Mouse (Mus musculus): Measurements from ENCODE around the gene Gpatch3. TPM values are rescaled to one million over a fixed set of nuclear protein-coding genes. Genes with fewer than 3 reads are reported as not detected.

Gene Gpatch3
- polyA plus RNA-seq, 1 experiment from 2014 or later = 3.8 TPM

GRCm38 (mm10) chr4:133545272-133546231 lies 29.0 kb upstream of the Gpatch3 start, which contains the start of gene Nudc:
Nudc (minus strand) TSS chr4:133545996.
- Histone ChIP-seq H3K4me3 (ENCODE audit: low read depth, low read length) (peak within 1 kb of the TSS; percentile 89), H3K4me2 (replicated peaks; ENCODE audit: low read depth) (peak within 1 kb of the TSS; percentile 78), H3K27me3 (ENCODE audit: control insufficient read depth, insufficient read depth, low read length) (no peaks in the 10 kb centered on the region), H3K9ac (ENCODE audit: low read length) (peak within 1 kb of the TSS; percentile 92), H3K4me1 (replicated peaks; ENCODE audit: control insufficient read depth, insufficient read depth) (no peaks in the 10 kb centered on the region), H3K9me3 (ENCODE audit: control insufficient read depth, low read length) (no peaks in the 10 kb centered on the region), H3K27ac (replicated peaks) (peak within 1 kb of the TSS; percentile 78), H3K36me3 (ENCODE audit: control insufficient read depth, insufficient read depth, low read length) (0 out of 2 replicates have a peak, but pooled peaks cover 2% of the 10 kb centered on the region)
- ATAC-seq (ENCODE audit: low FRiP score, low TSS enrichment) (peak; percentile 99), DNase-seq (ENCODE audit: low spot score) (peak; percentile 98)
- under 1% methylated on average over 68 of the region's 77 CpGs for WGBS
- TF ChIP-seq CTCF (IDR thresholded peaks at IDR 0.05; ENCODE audit: low read depth) (no peak), EP300 (optimal IDR thresholded peaks at IDR 0.05) (no peak)

- Histone ChIP-seq H3K27me3 (ENCODE audit: control insufficient read depth, insufficient read depth, low read length) (no peaks in the 10 kb centered on the region), H3K4me2 (replicated peaks; ENCODE audit: low read depth) (no peak overlapping the region), H3K4me3 (ENCODE audit: low read depth, low read length) (no peak overlapping the region), H3K4me1 (replicated peaks; ENCODE audit: control insufficient read depth, insufficient read depth) (no peaks in the 10 kb centered on the region), H3K36me3 (ENCODE audit: control insufficient read depth, insufficient read depth, low read length) (no peaks in the 10 kb centered on the region), H3K9ac (ENCODE audit: low read length) (no peak overlapping the region), H3K9me3 (ENCODE audit: control insufficient read depth, low read length) (no peaks in the 10 kb centered on the region), H3K27ac (replicated peaks) (no peak overlapping the region)
- TF ChIP-seq EP300 (optimal IDR thresholded peaks at IDR 0.05) (no peak), CTCF (IDR thresholded peaks at IDR 0.05; ENCODE audit: low read depth) (no peak)
- 80% methylated on average over 1 of the region's 1 CpGs for WGBS
- ATAC-seq (ENCODE audit: low FRiP score, low TSS enrichment) (no peak), DNase-seq (ENCODE audit: low spot score) (no peak)
Observed at GRCm38 (mm10) chr4:133552029-133552428, 22.5 kb upstream of the Gpatch3 start.

GRCm38 (mm10) chr4:133552768-133553447 lies 21.6 kb upstream of the Gpatch3 start, which contains the start of gene Nr0b2:
Nr0b2 (plus strand) TSS chr4:133553376.
- 40% methylated on average over 10 of the region's 10 CpGs for WGBS
- Histone ChIP-seq H3K4me3 (ENCODE audit: low read depth, low read length) (no peak within 1 kb of the TSS), H3K36me3 (ENCODE audit: control insufficient read depth, insufficient read depth, low read length) (no peaks in the 10 kb centered on the region), H3K4me1 (replicated peaks; ENCODE audit: control insufficient read depth, insufficient read depth) (no peaks in the 10 kb centered on the region), H3K27me3 (ENCODE audit: control insufficient read depth, insufficient read depth, low read length) (no peaks in the 10 kb centered on the region), H3K9ac (ENCODE audit: low read length) (no peak within 1 kb of the TSS), H3K9me3 (ENCODE audit: control insufficient read depth, low read length) (no peaks in the 10 kb centered on the region), H3K4me2 (replicated peaks; ENCODE audit: low read depth) (peak within 1 kb of the TSS; percentile 32), H3K27ac (replicated peaks) (peak within 1 kb of the TSS; percentile 71)
- no peak for TF ChIP-seq EP300 (optimal IDR thresholded peaks at IDR 0.05)
- no peak for TF ChIP-seq CTCF (IDR thresholded peaks at IDR 0.05; ENCODE audit: low read depth)
- peak; percentile 70 for DNase-seq (ENCODE audit: low spot score)
- ATAC-seq (ENCODE audit: low FRiP score, low TSS enrichment) = peak; percentile 70

GRCm38 (mm10) chr4:133553448-133554330 lies 20.9 kb upstream of the Gpatch3 start:
- H3K27me3 ChIP-seq (ENCODE audit: control insufficient read depth, insufficient read depth, low read length) = no peaks in the 10 kb centered on the region
- peak overlapping the region; percentile 32 for H3K4me2 ChIP-seq (replicated peaks; ENCODE audit: low read depth)
- 58% methylated on average over 19 of the region's 19 CpGs for WGBS
- DNase-seq (ENCODE audit: low spot score) = peak; percentile 45
- H3K27ac ChIP-seq (replicated peaks) = peak overlapping the region; percentile 71
- H3K4me1 ChIP-seq (replicated peaks; ENCODE audit: control insufficient read depth, insufficient read depth) = no peaks in the 10 kb centered on the region
- H3K36me3 ChIP-seq (ENCODE audit: control insufficient read depth, insufficient read depth, low read length) = no peaks in the 10 kb centered on the region
- no peaks in the 10 kb centered on the region for H3K9me3 ChIP-seq (ENCODE audit: control insufficient read depth, low read length)
- H3K9ac ChIP-seq (ENCODE audit: low read length) = no peak overlapping the region
- peak; percentile 49 for ATAC-seq (ENCODE audit: low FRiP score, low TSS enrichment)
- TF ChIP-seq EP300 (optimal IDR thresholded peaks at IDR 0.05) (no peak), CTCF (IDR thresholded peaks at IDR 0.05; ENCODE audit: low read depth) (no peak)
- H3K4me3 ChIP-seq (ENCODE audit: low read depth, low read length) = no peak overlapping the region

GRCm38 (mm10) chr4:133557041-133557717 lies 17.4 kb upstream of the Gpatch3 start:
- TF ChIP-seq CTCF (IDR thresholded peaks at IDR 0.05; ENCODE audit: low read depth) (no peak), EP300 (optimal IDR thresholded peaks at IDR 0.05) (no peak)
- Histone ChIP-seq H3K9ac (ENCODE audit: low read length) (no peak overlapping the region), H3K4me1 (replicated peaks; ENCODE audit: control insufficient read depth, insufficient read depth) (no peaks in the 10 kb centered on the region), H3K4me3 (ENCODE audit: low read depth, low read length) (no peak overlapping the region), H3K36me3 (ENCODE audit: control insufficient read depth, insufficient read depth, low read length) (no peaks in the 10 kb centered on the region), H3K4me2 (replicated peaks; ENCODE audit: low read depth) (no peak overlapping the region), H3K9me3 (ENCODE audit: control insufficient read depth, low read length) (no peaks in the 10 kb centered on the region), H3K27ac (replicated peaks) (no peak overlapping the region), H3K27me3 (ENCODE audit: control insufficient read depth, insufficient read depth, low read length) (no peaks in the 10 kb centered on the region)
- no peak for DNase-seq (ENCODE audit: low spot score)
- 27% methylated on average over 10 of the region's 10 CpGs for WGBS
- 0 out of 2 replicates have a peak, but pooled peaks have one; percentile 9 for ATAC-seq (ENCODE audit: low FRiP score, low TSS enrichment)

Measured in stomach, postnatal 0 days (tissue).